Mouse (Mus musculus) intestine, embryonic 15.5 days (tissue): ENCODE data around the gene Apopt1. TPM values are rescaled to one million over a fixed set of nuclear protein-coding genes. Genes with fewer than 3 reads are reported as not detected.

ENCODE experiments used
- ATAC-seq: fragments of 200-750 bp; cut with Nextera tagmentation; 2 replicates; pipeline ENCODE4 v1.8.0; 2017; ENCODE audit warnings: moderate TSS enrichment, moderate library complexity
- H3K27ac ChIP-seq: fragments of 300-500 bp; sonication (generic); 2 replicates; pipeline ENCODE4 v1.5.1; 2015; ENCODE audit warnings: mild to moderate bottlenecking, inconsistent platforms
- H3K27me3 ChIP-seq: fragments of 300-500 bp; sonication (generic); replicated peaks from 2 replicates; pipeline ENCODE4 v1.6.1; 2015; ENCODE audit warnings: inconsistent platforms
- H3K36me3 ChIP-seq: fragments of 300-500 bp; sonication (generic); 2 replicates; pipeline ENCODE4 v1.6.1; 2015; ENCODE audit warnings: inconsistent platforms
- H3K4me1 ChIP-seq: fragments of 300-500 bp; sonication (generic); replicated peaks from 2 replicates; pipeline ENCODE4 v1.6.1; 2015; ENCODE audit warnings: inconsistent platforms
- H3K4me2 ChIP-seq: fragments of 300-500 bp; sonication (generic); replicated peaks from 2 replicates; pipeline ENCODE4 v1.6.1; 2015; ENCODE audit warnings: mild to moderate bottlenecking, inconsistent platforms
- H3K4me3 ChIP-seq: fragments of 300-500 bp; sonication (generic); replicated peaks from 2 replicates; pipeline ENCODE4 v1.5.1; 2015; ENCODE audit warnings: inconsistent platforms
- H3K9ac ChIP-seq: fragments of 300-500 bp; sonication (generic); 2 replicates; pipeline ENCODE4 v1.6.1; 2015; ENCODE audit warnings: inconsistent platforms
- H3K9me3 ChIP-seq: fragments of 300-500 bp; sonication (generic); 2 replicates; pipeline ENCODE4 v1.6.1; 2016; ENCODE audit warnings: inconsistent platforms
- WGBS: fragments of 180-500 bp; shearing (Covaris S2); methylation state at CpG from one replicate; pipeline ENCODE4 v1.1.7; 2015; 5-methylcytosine and 5-hydroxymethylcytosine counted together
- polyA plus RNA-seq: library from polyadenylated mRNA; unstranded; fragments of >200 nt; fragmentation: Nextera tagmentation; extraction: Ambion mirVana; gene quantifications from 2 replicates; pipeline ENCODE4 v1.2.1, GENCODE M21; 2015

The Apopt1 gene
- polyA plus RNA-seq, 1 experiment from 2014 or later: 51.8 TPM

DNA sequence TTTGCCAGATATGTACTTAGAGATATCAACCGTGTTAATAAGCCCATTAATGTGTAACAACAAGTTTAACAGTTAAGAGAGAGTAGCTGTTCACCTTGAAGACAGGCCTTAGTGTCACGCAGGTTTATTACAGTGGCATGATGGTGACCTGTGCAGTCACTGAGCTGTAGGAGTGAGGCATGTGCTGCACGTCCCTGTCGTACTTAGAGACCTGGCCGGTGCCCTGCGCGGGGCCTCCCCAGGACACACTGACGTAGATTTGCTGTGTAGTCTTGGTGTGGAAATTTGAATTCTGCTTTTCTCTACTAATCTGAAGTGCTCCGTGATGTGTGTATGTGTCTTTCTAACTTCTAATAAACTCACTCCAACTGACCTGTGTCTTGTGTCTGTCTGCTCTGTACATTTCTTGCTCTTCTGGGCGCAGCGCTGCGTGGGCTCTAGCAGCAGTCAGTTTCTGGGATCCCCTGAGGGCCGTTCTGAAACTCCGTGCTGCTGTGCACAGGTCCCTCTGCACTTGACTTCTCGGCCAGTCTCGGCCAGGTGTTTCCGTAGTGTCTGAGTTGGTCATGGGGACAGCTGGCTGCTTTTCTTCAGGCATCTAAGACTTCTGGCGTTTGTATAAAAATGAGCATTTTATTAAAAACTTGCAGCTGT lies 81.6 kb downstream of the Apopt1 start:
- Histone ChIP-seq H3K27me3 (no peaks in the 10 kb centered on the region), H3K4me1 (no peaks in the 10 kb centered on the region; the same call in 1 of the 2 replicates), H3K4me2 (no peak overlapping the region), H3K9ac (no peak overlapping the region), H3K36me3 (peaks cover 33% of the 10 kb centered on the region), H3K9me3 (no peaks in the 10 kb centered on the region), H3K27ac (peak overlapping the region; percentile 61; the same call in 1 of the 2 replicates), H3K4me3 (no peak overlapping the region)
- 86% methylated on average over 18 of the region's 18 CpGs for WGBS
- peak; percentile 80 for ATAC-seq

- Histone ChIP-seq H3K4me3 (no peak overlapping the region), H3K36me3 (peaks cover 31% of the 10 kb centered on the region), H3K27me3 (no peaks in the 10 kb centered on the region), H3K9me3 (no peaks in the 10 kb centered on the region), H3K27ac (no peak overlapping the region), H3K4me1 (peaks cover 2% of the 10 kb centered on the region; the same call in 1 of the 2 replicates), H3K4me2 (no peak overlapping the region), H3K9ac (no peak overlapping the region)
- ATAC-seq: no peak
- 87% methylated on average over 28 of the region's 28 CpGs for WGBS
Observed at GRCm38 (mm10) chr12:111795180-111795895, 82.3 kb downstream of the Apopt1 start.

GRCm38 (mm10) chr12:111797251-111797650 lies 84.2 kb downstream of the Apopt1 start:
- H3K27me3 ChIP-seq: no peaks in the 10 kb centered on the region
- no peak for ATAC-seq

GRCm38 (mm10) chr12:111798493-111798892 lies 85.4 kb downstream of the Apopt1 start:
- no peak overlapping the region for H3K27ac ChIP-seq
- 0 out of 2 replicates have a peak, but pooled peaks cover 2% of the 10 kb centered on the region for H3K4me1 ChIP-seq
- H3K27me3 ChIP-seq: no peaks in the 10 kb centered on the region
- no peak overlapping the region for H3K4me3 ChIP-seq
- H3K9me3 ChIP-seq: no peaks in the 10 kb centered on the region
- no peak for ATAC-seq
- H3K4me2 ChIP-seq: no peak overlapping the region
- 93% methylated on average over 13 of the region's 13 CpGs for WGBS
- peaks cover 26% of the 10 kb centered on the region for H3K36me3 ChIP-seq
- no peak overlapping the region for H3K9ac ChIP-seq

More at GRCm38 (mm10) chr12:111797251-111797650, 84.2 kb downstream of the Apopt1 start:
- H3K4me2 ChIP-seq: no peak overlapping the region
- no peak overlapping the region for H3K9ac ChIP-seq
- 0 out of 2 replicates have a peak, but pooled peaks cover 2% of the 10 kb centered on the region for H3K4me1 ChIP-seq
- no peak overlapping the region for H3K27ac ChIP-seq
- no peak overlapping the region for H3K4me3 ChIP-seq
- H3K9me3 ChIP-seq: no peaks in the 10 kb centered on the region
- WGBS: 79% methylated on average over 8 of the region's 8 CpGs
- peaks cover 27% of the 10 kb centered on the region for H3K36me3 ChIP-seq

DNA sequence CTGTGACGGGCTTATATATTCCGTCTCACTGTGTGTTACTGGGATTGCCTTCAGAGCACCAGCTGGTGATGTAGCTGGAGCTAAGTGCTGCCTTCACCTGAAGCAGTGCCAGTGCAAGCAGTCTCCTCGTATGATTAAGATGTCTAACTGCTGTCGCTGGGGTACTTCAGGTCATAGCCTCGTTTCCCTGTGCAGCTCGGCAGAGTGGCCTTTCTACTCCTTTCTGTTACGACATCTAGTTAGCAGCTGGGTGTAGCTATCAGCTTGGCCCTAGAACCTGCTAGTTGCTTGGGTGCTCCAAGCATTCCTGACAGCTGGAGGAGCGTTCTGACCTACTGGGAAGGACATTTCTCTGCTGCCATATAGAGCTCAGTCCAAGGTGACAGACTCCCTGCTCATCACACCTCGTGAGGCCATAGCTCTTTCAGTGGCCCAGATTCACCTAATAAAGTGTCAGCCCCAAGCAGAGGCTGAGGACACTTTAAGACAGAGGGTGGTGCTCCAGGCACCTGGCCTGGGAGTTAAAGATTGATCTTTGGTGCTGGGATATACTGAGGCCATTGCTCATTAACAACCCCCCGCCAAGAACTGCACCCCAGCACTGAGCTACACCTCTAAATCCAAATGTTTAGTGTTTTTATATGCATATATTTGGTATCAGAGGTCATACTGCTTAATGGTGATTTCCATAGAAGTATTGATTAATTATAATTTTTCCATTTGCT lies 87.6 kb downstream of the Apopt1 start:
- peaks cover 36% of the 10 kb centered on the region for H3K36me3 ChIP-seq
- peak overlapping the region; percentile 13; the same call in 1 of the 2 replicates for H3K27ac ChIP-seq
- no peak overlapping the region for H3K4me3 ChIP-seq
- no peak for ATAC-seq
- no peaks in the 10 kb centered on the region for H3K9me3 ChIP-seq
- H3K4me1 ChIP-seq: 0 out of 2 replicates have a peak, but pooled peaks cover 2% of the 10 kb centered on the region
- 74% methylated on average over 10 of the region's 10 CpGs for WGBS
- no peaks in the 10 kb centered on the region for H3K27me3 ChIP-seq
- no peak overlapping the region for H3K9ac ChIP-seq
- no peak overlapping the region for H3K4me2 ChIP-seq

DNA sequence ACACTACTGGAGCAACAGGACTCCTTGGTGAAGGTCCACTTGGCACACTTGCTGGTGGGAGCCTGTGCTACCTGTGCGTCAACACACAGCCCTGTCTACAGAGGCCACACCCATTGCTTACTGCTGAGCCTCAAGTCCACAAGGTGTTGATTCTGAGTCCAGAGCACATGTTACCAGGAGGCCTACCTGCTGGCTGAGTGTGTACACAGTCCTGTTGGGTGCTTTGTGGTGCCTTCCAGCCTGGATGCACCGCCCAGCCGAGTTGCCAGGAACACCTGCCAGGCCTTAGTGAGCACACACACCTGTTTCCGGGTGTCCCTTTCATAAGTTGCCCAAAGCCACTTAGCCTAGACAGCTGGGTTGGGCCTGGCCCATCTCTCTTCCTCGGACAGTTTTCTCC lies 90.5 kb downstream of the Apopt1 start:
- H3K27ac ChIP-seq: no peak overlapping the region
- H3K27me3 ChIP-seq: no peaks in the 10 kb centered on the region
- H3K9ac ChIP-seq: no peak overlapping the region
- H3K4me1 ChIP-seq: 0 out of 2 replicates have a peak, but pooled peaks cover 2% of the 10 kb centered on the region
- H3K9me3 ChIP-seq: no peaks in the 10 kb centered on the region
- H3K4me3 ChIP-seq: no peak overlapping the region
- ATAC-seq: peak; percentile 34
- WGBS: 60% methylated on average over 5 of the region's 5 CpGs
- no peak overlapping the region for H3K4me2 ChIP-seq
- peaks cover 48% of the 10 kb centered on the region for H3K36me3 ChIP-seq

Other genes with a start within 250 kb of the Apopt1 start
- 17.7 and 19.9 TPM in 2 replicates for gene Gm266, start 227.4 kb upstream of the Apopt1 start, polyA plus RNA-seq
- gene Eif5, start 175.2 kb upstream of the Apopt1 start, polyA plus RNA-seq: 574 and 692 TPM in 2 replicates
- gene Mark3, start 138.7 kb upstream of the Apopt1 start, polyA plus RNA-seq: 22.4 and 30.5 TPM in 2 replicates
- 765 and 774 TPM in 2 replicates for gene Ckb, start 40.9 kb upstream of the Apopt1 start, polyA plus RNA-seq
- gene Trmt61a, start 35.2 kb upstream of the Apopt1 start, polyA plus RNA-seq: 12.6 and 16.4 TPM in 2 replicates
- 46.7 and 48.7 TPM in 2 replicates for gene Bag5, start within 50 bp of the Apopt1 start, polyA plus RNA-seq
- gene Klc1, start 45.6 kb downstream of the Apopt1 start, polyA plus RNA-seq: 91.1 and 92.1 TPM in 2 replicates
- 8.9 and 9.9 TPM in 2 replicates for gene Xrcc3, start 100.6 kb downstream of the Apopt1 start, polyA plus RNA-seq
- 183 and 191 TPM in 2 replicates for gene Zfyve21, start 100.9 kb downstream of the Apopt1 start, polyA plus RNA-seq
- 19.8 and 21.7 TPM in 2 replicates for gene Ppp1r13b, start 194.8 kb downstream of the Apopt1 start, polyA plus RNA-seq